Mouse (Mus musculus) spleen, adult 2 months (tissue): ENCODE data around the gene Ctnna2.

Experiments used
- CTCF ChIP-seq: fragments of 200-500 bp; IDR thresholded peaks from 2 replicates; pipeline ENCODE4 v1.5.1; 2011; ENCODE audit warnings: mild to moderate bottlenecking, inconsistent platforms; ENCODE audit not compliant: insufficient read depth, insufficient read length, insufficient replicate concordance; ENCODE audit errors: extremely low read depth
- POLR2A ChIP-seq: fragments of 200-500 bp; IDR thresholded peaks from 2 replicates; pipeline ENCODE4 v1.6.1; 2011; ENCODE audit warnings: low read depth, low read length, inconsistent platforms

GRCm38 (mm10) chr6:77628573-77629192 is 350.8 kb downstream of the Ctnna2 start:
- TF ChIP-seq POLR2A (no peak), CTCF (no peak)
